Mouse (Mus musculus) thymus, postnatal 25 days (tissue): Measurements from ENCODE around the gene Blvrb.

ENCODE experiments used
- DNase-seq: peaks from one replicate; pipeline ENCODE4 v3.0.0; 2022

The Blvrb gene

GRCm38 (mm10) chr7:27447419-27448286 lies at the start of gene Blvrb, which contains the start of gene Sptbn4:
Gene Blvrb (plus strand): TSS chr7:27447978.
Gene Sptbn4 (minus strand): TSS chr7:27447686.
- peak; percentile 96 for DNase-seq

GRCm38 (mm10) chr7:27400545-27400944 lies 47.2 kb upstream of the Blvrb start:
- DNase-seq = no peak

GRCm38 (mm10) chr7:27402675-27403074 lies 45.1 kb upstream of the Blvrb start:
- DNase-seq = peak; percentile 55

GRCm38 (mm10) chr7:27404203-27404942 lies 43.4 kb upstream of the Blvrb start:
- DNase-seq = no peak

- no peak for DNase-seq
Measured at GRCm38 (mm10) chr7:27406481-27406880, 41.3 kb upstream of the Blvrb start.

- DNase-seq = no peak
Measured at GRCm38 (mm10) chr7:27407816-27408215, 40.0 kb upstream of the Blvrb start.

- peak; percentile 53 for DNase-seq
Measured at GRCm38 (mm10) chr7:27408379-27409176, 39.2 kb upstream of the Blvrb start.

- no peak for DNase-seq
Measured at GRCm38 (mm10) chr7:27417151-27417550, 30.6 kb upstream of the Blvrb start.

- DNase-seq = no peak
Measured at GRCm38 (mm10) chr7:27419101-27419500, 28.7 kb upstream of the Blvrb start.

GRCm38 (mm10) chr7:27423556-27424326 lies 24.0 kb upstream of the Blvrb start:
- no peak for DNase-seq

- DNase-seq = no peak
Measured at GRCm38 (mm10) chr7:27427387-27427786, 20.4 kb upstream of the Blvrb start.

- no peak for DNase-seq
Measured at GRCm38 (mm10) chr7:27428002-27428401, 19.8 kb upstream of the Blvrb start.

- no peak for DNase-seq
Measured at GRCm38 (mm10) chr7:27429135-27429534, 18.6 kb upstream of the Blvrb start.

GRCm38 (mm10) chr7:27433349-27433748 lies 14.4 kb upstream of the Blvrb start:
- DNase-seq = no peak

GRCm38 (mm10) chr7:27433794-27434193 lies 14.0 kb upstream of the Blvrb start:
- no peak for DNase-seq

- peak; percentile 53 for DNase-seq
Measured at GRCm38 (mm10) chr7:27437544-27437943, 10.2 kb upstream of the Blvrb start.

GRCm38 (mm10) chr7:27440014-27440413 lies 7.8 kb upstream of the Blvrb start:
- no peak for DNase-seq

- DNase-seq = no peak
Measured at GRCm38 (mm10) chr7:27446051-27446450, 1.7 kb upstream of the Blvrb start.

GRCm38 (mm10) chr7:27446521-27447418 lies 1.0 kb upstream of the Blvrb start:
- DNase-seq = no peak

GRCm38 (mm10) chr7:27448421-27449206 lies 836 bp downstream of the Blvrb start:
- no peak for DNase-seq
